9 mouse cellular contexts compared by ENCODE assay signal in genomic region chr15:9132693-9133443, GRCm38 (mm10). TPM values are rescaled to one million over a fixed set of nuclear protein-coding genes. Genes with fewer than 3 reads are reported as not detected.
DNase-seq lines count a peak whose midpoint lies in the region; ATAC-seq and TF ChIP-seq lines count a peak whose summit lies in the region.
"Had no signal": no experiment of that assay in that cellular context is flagged by ENCODE, and none has a peak within 500 bp of the region (broad histone marks: within the 10 kb centered on the region; RNA-seq: fewer than 3 reads in every experiment).

No protein-coding gene starts in this region.

- DNase-seq in hindbrain, embryonic 11.5 days (ENCODE audit: low spot score): no peak
- peak; percentile 25 for DNase-seq in ZHBTc4 (ENCODE audit: low read depth, low spot score)
- no peak for DNase-seq in T-cell, adult 2 months (ENCODE audit: low spot score)

- TF ChIP-seq CTCF in intestine, postnatal 0 days (IDR thresholded peaks at IDR 0.05; ENCODE audit: low read depth): no peak

- peak; percentile 24; the same call in 1 of the 2 replicates for ATAC-seq in hindbrain, embryonic 15.5 days (ENCODE audit: low FRiP score, low read depth)
- ATAC-seq in hindbrain, embryonic 11.5 days (ENCODE audit: low FRiP score): no peak
- peak; percentile 69 for ATAC-seq in intestine, postnatal 0 days
- ATAC-seq in CD4-positive, CD25-positive, alpha-beta regulatory T cell, adult 4 months: no peak

- no peaks in the 10 kb centered on the region for H3K27me3 ChIP-seq in hindbrain, embryonic 15.5 days
- H3K27me3 ChIP-seq in hindbrain, embryonic 11.5 days (ENCODE audit: control insufficient read depth, insufficient read depth, low read length): no peaks in the 10 kb centered on the region
- H3K27me3 ChIP-seq in intestine, postnatal 0 days (replicated peaks; ENCODE audit: control insufficient read depth, insufficient read depth, low read length): no peaks in the 10 kb centered on the region
- H3K27me3 ChIP-seq: embryonic facial prominence, embryonic 13.5 days; limb, embryonic 15.5 days had no signal

- H3K4me2 ChIP-seq in hindbrain, embryonic 15.5 days: no peak overlapping the region
- no peak overlapping the region for H3K4me2 ChIP-seq in hindbrain, embryonic 11.5 days (replicated peaks; ENCODE audit: low read depth, low read length)
- peak overlapping the region; percentile 43 for H3K4me2 ChIP-seq in intestine, postnatal 0 days (replicated peaks; ENCODE audit: low read depth)
- H3K4me2 ChIP-seq: embryonic facial prominence, embryonic 13.5 days; limb, embryonic 15.5 days had no signal

- H3K4me3 ChIP-seq in hindbrain, embryonic 15.5 days: no peak overlapping the region
- H3K4me3 ChIP-seq in hindbrain, embryonic 11.5 days (ENCODE audit: low read depth, low read length): no peak overlapping the region
- H3K4me3 ChIP-seq in brown adipose tissue, adult 24 weeks (ENCODE audit: insufficient read depth, low read depth, low read length): no peak overlapping the region
- H3K4me3 ChIP-seq in intestine, postnatal 0 days (ENCODE audit: low read depth, low read length): no peak overlapping the region
- H3K4me3 ChIP-seq: embryonic facial prominence, embryonic 13.5 days; limb, embryonic 15.5 days had no signal

- H3K27ac ChIP-seq in hindbrain, embryonic 15.5 days (replicated peaks): peak overlapping the region; percentile 21; the same call in 1 of the 2 replicates
- H3K27ac ChIP-seq in hindbrain, embryonic 11.5 days (ENCODE audit: low read depth, low read length): no peak overlapping the region
- peak overlapping the region; percentile 40; the same call in 1 of the 2 replicates for H3K27ac ChIP-seq in brown adipose tissue, adult 24 weeks (replicated peaks; ENCODE audit: low read depth, low read length)
- peak overlapping the region; percentile 83 for H3K27ac ChIP-seq in intestine, postnatal 0 days (ENCODE audit: low read depth, low read length)
- H3K27ac ChIP-seq: embryonic facial prominence, embryonic 13.5 days; limb, embryonic 15.5 days had no signal

- H3K4me1 ChIP-seq in hindbrain, embryonic 15.5 days (replicated peaks): peaks cover 18% of the 10 kb centered on the region; the same call in 1 of the 2 replicates
- H3K4me1 ChIP-seq in hindbrain, embryonic 11.5 days (replicated peaks; ENCODE audit: control insufficient read depth, insufficient read depth, low read length): no peaks in the 10 kb centered on the region
- 0 out of 2 replicates have a peak, but pooled peaks cover 7% of the 10 kb centered on the region for H3K4me1 ChIP-seq in brown adipose tissue, adult 24 weeks (ENCODE audit: control insufficient read depth, insufficient read depth, insufficient read length, low read length)
- H3K4me1 ChIP-seq in intestine, postnatal 0 days (replicated peaks; ENCODE audit: control insufficient read depth, insufficient read depth, low read length): peaks cover 5% of the 10 kb centered on the region

- WGBS in hindbrain, embryonic 15.5 days: 79% methylated on average over 13 of the region's 13 CpGs
- WGBS in hindbrain, embryonic 11.5 days: 88% methylated on average over 13 of the region's 13 CpGs
- WGBS in intestine, postnatal 0 days: 58% methylated on average over 13 of the region's 13 CpGs

- peaks cover 35% of the 10 kb centered on the region for H3K36me3 ChIP-seq in hindbrain, embryonic 15.5 days
- peaks cover 10% of the 10 kb centered on the region for H3K36me3 ChIP-seq in hindbrain, embryonic 11.5 days (ENCODE audit: control insufficient read depth, insufficient read depth, low read length)
- peaks cover 26% of the 10 kb centered on the region for H3K36me3 ChIP-seq in intestine, postnatal 0 days (ENCODE audit: control insufficient read depth, insufficient read depth)

- no peaks in the 10 kb centered on the region for H3K9me3 ChIP-seq in hindbrain, embryonic 15.5 days
- no peaks in the 10 kb centered on the region for H3K9me3 ChIP-seq in hindbrain, embryonic 11.5 days (ENCODE audit: control insufficient read depth, low read length)
- H3K9me3 ChIP-seq in intestine, postnatal 0 days (ENCODE audit: control insufficient read depth): no peaks in the 10 kb centered on the region
- H3K9me3 ChIP-seq: embryonic facial prominence, embryonic 13.5 days; limb, embryonic 15.5 days had no signal

- no peak overlapping the region for H3K9ac ChIP-seq in hindbrain, embryonic 15.5 days
- no peak overlapping the region for H3K9ac ChIP-seq in hindbrain, embryonic 11.5 days (ENCODE audit: low read depth, low read length)
- no peak overlapping the region for H3K9ac ChIP-seq in intestine, postnatal 0 days (ENCODE audit: low read depth, low read length)
- H3K9ac ChIP-seq: embryonic facial prominence, embryonic 13.5 days; limb, embryonic 15.5 days had no signal

RNA-seq across cellular contexts. Expression of gene Lmbrd2, which starts 7.5 kb away (rescaled TPM):
- polyA plus RNA-seq in hindbrain, embryonic 15.5 days (2015; fragmentation: Nextera tagmentation; extraction: Ambion mirVana): 3.5 TPM in 2 replicates
- polyA plus RNA-seq in hindbrain, embryonic 11.5 days (2014; fragmentation: Nextera tagmentation; extraction: Ambion mirVana): 4.6 and 8.7 TPM in 2 replicates
- 8.2 and 12.3 TPM in 2 replicates for polyA plus RNA-seq in brown adipose tissue, adult 24 weeks (2012; ENCODE audit: insufficient read depth, insufficient read length, missing spikeins)
- polyA plus RNA-seq in intestine, postnatal 0 days (2015; fragmentation: Nextera tagmentation; extraction: Ambion mirVana): 5.0 and 5.8 TPM in 2 replicates
- 1 to 10 TPM; 4.2 to 4.9 TPM for polyA plus RNA-seq in CD4-positive, CD25-positive, alpha-beta regulatory T cell, adult 4 months (2017; shearing (Covaris generic))

RNA-seq across cellular contexts. Expression of gene Skp2, which starts 22.4 kb away (rescaled TPM):
- 19.7 and 22.8 TPM in 2 replicates for polyA plus RNA-seq in hindbrain, embryonic 15.5 days (2015; fragmentation: Nextera tagmentation; extraction: Ambion mirVana)
- polyA plus RNA-seq in hindbrain, embryonic 11.5 days (2014; fragmentation: Nextera tagmentation; extraction: Ambion mirVana): 95.9 and 105 TPM in 2 replicates
- polyA plus RNA-seq in brown adipose tissue, adult 24 weeks (2012; ENCODE audit: insufficient read depth, insufficient read length, missing spikeins): 0.87 and 0.92 TPM in 2 replicates
- 13.9 and 14.7 TPM in 2 replicates for polyA plus RNA-seq in intestine, postnatal 0 days (2015; fragmentation: Nextera tagmentation; extraction: Ambion mirVana)
- polyA plus RNA-seq in CD4-positive, CD25-positive, alpha-beta regulatory T cell, adult 4 months (2017; shearing (Covaris generic)): 1 to 10 TPM; 4.4 to 7.8 TPM

Comparison
In these comparisons a context has a peak if more than half of its experiments do, and no peak if none do; other contexts are left out.
1. ATAC-seq: peak in hindbrain, embryonic 15.5 days (single experiment) and intestine, postnatal 0 days (single experiment); none in hindbrain, embryonic 11.5 days (single experiment) and CD4-positive, CD25-positive, alpha-beta regulatory T cell, adult 4 months (single experiment).